Mouse (Mus musculus) R1 (cell line): ENCODE results near the gene Hoxd12.

Experiments used
- DNase-seq: peaks from one replicate; pipeline ENCODE4 v3.0.0-alpha.2; 2018; ENCODE audit warnings: low read depth, low spot score

The Hoxd12 gene

DNA sequence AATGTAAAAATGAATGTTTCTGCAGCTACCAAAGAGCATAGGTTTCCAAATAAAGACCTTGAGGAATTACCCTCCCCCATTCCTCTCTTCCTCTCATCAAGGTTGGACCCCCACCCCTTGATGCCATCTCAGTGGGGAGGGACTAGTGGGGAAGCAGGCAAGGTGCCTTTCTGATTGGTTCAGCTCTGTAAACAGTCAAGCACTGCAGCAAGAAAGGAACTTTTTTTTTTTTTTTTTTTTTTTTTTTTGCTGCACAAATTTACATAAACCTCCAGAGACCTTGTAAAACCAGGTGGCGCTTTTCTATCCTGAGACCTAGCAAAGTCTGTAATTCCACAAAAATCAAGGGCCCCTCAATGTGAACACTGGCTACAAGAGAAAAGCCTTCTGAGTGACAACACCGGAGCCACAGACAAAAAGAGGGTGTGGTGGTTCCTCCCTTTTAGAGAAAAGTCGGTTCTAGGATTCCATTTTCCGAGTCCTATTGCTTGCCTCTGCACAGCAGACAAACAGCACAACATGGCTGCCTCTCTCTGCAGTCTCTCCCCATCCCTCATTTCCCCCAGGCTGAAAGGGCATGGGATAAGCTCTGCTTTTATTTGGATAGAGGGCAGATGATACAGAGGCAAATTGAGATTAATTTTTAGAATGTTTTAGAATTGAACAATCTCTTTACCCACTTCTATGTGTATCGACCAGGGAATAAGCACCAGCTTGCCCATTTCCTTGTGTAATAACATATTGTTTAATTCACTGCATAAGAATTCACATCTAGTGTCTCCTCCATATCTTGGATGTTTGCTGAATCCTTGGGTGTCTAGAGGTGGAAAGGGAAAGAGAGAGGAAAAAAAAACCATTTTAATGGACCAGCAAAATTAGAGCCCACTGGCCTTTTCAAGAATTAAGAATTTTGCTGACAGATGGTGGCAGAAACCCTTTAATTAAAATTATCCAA is 34.9 kb downstream of the Hoxd12 start:
- DNase-seq, result no peak

DNA sequence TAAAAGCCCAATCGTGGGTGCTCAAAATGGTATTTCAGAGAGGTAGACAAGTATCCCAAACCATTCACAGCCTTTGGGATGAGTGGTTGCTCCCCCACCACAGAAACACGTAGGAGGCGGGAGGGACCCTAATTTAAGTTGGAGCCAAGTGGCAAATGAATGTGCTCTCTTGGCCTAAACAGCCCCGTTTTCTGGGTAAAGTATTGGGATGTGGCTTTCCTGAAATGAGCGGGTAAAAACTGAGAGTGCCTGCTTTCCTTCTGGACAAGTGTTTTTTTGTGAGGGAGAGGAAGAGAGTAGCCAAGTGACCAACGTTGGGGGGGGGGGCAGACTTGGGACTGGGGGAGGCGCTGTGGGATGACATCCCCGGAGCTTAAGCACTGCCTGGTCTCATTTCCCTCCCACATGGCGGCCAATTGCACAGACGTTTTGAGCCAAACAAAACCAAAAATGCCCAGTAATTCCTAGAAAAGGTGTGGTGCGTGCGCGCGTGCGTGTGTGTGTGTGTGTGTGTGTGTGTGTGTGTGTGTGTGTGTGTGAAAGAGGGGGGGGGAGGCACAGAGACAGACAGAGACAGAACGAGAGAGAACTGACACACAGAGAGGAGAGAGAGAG is 36.2 kb downstream of the Hoxd12 start:
- DNase-seq, result no peak

DNA sequence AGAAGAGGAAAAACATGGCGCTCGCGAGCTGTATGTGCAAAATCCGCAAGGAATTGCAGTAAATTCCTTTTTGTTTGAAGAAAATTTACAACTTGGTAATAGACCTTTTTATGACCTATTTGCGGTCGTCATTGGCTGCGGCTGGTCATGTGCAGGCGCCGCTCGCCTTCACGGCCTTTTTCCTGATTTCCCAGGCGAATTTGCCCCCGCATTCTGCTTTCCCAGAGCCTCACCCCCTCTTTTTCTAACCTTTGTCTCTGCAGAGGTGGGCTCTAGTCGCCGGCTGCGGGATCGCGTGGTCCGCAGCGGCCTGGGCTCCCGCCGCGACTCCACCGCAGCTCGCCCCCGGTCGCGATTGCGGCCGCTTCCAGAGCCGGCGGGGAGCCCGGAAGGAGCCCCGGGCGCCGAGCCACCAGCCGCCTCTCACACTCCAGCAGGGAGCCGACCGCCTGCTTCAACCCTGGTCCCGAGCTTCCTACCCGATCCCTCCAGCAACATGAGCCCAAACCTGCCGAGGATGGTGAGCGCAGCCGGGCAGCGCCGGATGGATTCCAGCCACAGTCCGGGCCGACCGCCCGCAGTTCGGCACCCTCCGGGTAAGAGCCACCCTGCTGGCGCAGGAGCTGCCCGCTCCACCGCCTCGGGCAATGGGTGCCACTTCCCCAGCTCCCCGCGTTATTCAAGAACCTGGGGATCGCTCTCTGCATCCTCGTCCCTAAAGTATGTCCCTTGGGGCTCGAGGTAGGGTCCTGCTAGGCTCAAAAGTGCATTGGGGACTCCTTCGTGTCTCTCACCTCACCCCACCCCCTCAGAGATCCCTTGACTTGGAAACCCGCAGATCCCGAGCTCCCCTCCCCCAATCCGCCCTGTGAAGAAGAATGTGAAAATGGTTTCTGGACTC is 37.2 kb downstream of the Hoxd12 start, which contains the start of the genes Hoxd3 and Hoxd4:
Gene Hoxd3, plus strand, starts transcription at position 207 of the 901 bp plus-strand sequence.
Gene Hoxd4, plus strand, starts transcription at position 209 of the 901 bp plus-strand sequence.
- DNase-seq, result no peak

DNA sequence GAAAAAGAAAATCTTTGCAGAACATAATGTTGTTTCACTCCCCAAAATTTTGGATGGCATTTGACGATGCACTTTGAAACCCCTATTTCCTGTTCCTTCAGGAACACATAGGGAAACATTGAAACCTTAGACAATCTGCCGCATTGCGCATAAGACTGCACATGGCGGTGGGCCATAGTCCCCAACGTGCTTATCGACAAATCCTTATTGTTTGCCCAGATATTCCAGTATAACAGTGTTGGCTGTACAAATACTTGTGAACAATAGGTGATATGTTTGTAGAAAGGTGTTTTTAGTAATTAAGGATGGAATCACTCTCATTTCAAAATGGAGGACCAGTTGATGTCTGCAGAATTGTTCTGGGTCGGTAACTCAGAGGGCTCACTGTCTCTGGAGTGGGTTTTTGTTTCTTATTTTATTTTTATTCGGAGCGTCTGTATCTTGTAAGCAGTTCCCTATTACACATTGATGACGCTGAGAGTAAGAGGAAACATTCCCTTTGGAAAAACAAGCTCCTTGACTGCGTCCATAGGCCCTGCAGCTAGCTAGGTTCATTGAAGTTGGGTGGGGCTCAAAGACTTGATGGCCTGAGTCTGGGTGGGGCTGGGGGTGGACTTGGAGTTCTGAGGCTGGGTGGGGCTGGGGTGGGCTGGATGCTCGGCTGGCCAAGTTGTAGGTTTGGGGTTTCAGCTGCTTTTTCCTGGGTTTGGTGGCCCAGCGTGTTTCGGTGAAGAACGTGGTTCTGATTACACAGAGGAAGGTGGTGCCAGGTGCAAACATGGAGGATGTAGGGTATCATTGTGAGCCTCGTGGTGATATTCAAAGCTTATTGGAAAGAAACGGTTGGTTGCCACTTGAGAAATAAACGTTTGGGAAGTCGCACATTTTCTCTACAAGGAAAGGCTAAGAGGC is 38.7 kb downstream of the Hoxd12 start:
- no peak for DNase-seq

DNA sequence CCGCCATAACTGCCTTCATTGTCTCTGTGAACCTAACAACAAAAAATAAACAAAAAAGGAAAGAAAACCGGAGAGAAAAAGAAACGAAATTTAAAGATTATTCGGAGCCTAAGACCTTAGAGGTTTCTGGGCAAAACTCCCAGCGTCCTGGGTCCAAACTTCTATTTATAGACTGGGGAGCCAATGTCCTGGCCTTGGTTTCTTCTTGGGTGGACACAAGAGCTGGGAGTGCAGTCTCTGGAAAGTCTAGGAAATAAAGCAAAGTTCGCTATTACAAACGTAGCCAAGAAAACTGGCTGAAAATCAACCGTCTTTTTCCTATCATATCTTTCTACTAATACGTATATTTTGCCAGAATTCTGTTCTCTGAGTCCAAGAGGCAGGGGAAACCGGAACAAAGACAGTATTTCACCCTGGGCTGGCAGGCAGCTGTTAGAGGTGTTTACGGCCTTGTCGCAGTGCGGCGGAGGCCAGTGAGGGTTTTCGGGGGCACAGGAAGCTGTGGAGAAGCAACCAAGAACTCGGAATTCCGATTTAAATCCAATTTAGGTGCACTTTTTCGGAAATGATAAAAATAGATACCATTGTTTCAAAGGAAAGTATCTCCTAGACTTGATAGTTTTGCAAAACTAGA is 39.5 kb downstream of the Hoxd12 start:
- no peak for DNase-seq

DNA sequence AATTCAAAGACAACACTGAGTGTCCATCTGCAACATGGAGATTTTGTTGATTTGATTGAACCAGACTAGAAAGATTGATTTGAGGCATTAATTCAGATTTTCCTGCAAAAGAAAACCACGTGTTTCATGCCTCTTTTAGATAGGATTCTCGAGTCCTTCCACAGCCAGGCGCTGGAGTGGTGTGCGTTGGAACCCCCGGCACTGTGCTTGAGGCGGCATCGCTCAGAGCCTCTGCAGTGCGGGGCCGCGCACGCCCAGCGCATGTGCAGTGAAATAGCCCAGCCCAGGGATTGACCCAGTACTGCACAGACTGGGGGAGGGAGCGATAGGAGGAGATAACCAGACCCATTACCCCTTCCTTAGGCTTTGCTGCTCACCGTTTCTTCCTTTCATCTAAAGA is 40.1 kb downstream of the Hoxd12 start:
- DNase-seq, result no peak

DNA sequence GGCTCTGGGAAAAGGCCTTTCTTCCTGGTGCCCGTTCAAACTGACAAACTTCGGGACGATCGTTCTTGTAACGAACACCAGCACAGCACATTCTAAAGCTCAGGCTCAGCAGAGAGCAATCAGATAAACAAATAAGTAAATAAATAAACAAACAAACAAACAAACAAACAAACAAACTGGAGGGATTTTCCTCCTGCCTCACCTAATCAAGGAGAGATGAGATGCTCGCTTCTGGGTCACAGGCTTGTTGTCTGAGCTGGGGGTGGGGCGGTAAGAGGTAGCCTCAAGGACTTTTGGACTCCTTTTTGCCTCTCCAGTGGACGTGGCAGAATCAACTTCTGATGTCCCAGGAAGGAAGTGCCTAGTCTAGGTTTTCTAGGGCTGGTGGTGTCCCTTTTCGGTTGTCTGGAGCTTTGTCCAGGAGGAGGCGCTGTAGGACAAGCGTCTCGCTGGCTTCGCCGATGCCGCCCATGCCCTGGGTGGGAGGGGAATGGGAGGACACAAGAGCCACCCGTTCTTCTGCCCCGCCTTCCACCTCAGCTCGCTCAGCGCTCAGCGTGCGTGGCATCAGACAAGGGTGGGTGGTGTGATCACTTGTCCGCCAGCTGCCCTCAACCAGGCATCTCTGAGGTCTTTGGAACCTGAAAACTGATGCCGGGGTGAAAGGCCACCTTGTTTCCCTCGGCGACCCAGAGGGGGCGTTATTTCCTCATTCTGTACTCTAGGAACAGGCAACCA is 40.9 kb downstream of the Hoxd12 start:
- DNase-seq, result peak; percentile 89

DNA sequence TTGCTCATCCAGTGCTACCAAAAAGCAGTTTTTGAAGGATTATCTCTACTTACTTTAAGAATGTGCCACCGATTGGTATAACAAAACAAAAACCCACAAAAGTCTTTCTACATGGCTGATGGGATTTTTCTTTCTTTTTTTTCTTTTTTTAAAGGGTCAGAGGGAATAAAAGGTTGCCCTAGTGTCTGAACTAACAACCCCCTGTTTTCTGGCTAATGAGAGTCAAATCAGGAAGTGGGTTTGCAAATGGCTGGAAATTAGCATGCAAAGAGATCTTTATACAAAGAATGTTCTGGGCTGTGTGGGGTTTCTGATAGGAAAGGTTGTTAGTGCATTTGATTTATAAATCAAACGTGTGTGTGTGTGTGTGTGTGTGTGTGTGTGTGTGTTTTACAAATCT is 45.6 kb downstream of the Hoxd12 start:
- no peak for DNase-seq

DNA sequence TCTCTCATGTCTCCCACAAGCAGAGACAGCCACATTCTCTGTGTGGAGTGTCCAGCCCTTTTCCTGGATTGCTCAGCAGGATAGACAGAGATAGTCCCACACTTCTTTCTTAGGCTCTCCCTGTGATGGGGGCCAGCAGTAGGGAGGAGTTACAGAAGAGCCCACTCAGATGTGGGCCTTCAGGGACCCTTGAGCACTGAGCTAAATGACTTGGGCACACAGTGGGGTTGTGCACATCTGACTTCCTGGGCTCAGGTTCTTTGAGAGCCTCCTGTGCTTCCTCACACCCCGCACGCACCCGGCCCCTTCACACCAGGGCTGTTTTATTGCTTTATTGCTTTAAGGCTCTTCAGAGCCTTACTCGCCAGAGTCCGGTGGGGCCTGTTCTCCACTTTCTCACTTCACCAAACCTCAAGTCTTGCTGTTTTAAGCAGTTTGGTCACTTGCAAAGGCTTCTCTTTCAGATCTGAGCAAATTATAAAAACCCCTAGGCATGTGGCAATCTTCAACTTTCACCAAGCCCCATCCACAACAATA is 46.2 kb downstream of the Hoxd12 start:
- no peak for DNase-seq

DNA sequence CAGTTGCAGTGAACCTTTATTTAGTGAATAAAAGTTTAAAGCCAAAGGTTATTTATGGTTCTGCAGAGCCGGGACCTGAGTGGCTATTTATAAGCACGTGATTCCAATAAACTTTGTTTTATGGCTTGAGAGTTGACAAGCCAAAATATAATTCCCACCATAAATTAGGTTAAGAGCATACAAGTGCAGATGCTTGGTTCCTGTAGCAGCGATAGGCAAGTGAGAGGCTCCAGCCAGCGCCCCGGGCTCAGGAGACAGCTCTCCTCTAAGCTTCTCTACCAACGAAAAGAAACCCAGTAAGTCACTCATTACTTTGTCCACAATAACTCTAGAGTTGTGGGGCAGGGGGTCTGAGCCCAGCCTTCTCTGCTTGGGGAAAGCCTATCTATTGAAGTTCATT is 47.1 kb downstream of the Hoxd12 start:
- DNase-seq, result no peak

DNA sequence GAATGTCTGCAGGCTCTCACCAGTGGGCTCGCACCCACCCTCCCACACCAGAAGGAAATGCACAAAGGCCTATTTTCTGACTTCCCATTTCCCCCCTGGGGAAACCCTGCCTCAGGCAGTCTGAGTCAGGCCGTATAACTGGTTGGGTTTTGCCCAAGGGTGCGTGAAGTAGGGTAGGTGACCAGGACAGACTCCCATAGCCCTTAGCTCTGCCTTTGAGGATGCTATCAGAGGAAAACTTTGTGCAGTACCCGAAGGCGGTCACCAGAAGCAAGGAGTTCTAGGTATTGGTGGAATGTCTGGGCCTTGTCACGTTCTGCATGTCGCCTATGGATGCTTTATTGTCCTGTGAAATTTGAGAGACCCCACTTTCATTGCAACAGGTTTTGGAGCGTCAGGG is 48.1 kb downstream of the Hoxd12 start:
- no peak for DNase-seq

DNA sequence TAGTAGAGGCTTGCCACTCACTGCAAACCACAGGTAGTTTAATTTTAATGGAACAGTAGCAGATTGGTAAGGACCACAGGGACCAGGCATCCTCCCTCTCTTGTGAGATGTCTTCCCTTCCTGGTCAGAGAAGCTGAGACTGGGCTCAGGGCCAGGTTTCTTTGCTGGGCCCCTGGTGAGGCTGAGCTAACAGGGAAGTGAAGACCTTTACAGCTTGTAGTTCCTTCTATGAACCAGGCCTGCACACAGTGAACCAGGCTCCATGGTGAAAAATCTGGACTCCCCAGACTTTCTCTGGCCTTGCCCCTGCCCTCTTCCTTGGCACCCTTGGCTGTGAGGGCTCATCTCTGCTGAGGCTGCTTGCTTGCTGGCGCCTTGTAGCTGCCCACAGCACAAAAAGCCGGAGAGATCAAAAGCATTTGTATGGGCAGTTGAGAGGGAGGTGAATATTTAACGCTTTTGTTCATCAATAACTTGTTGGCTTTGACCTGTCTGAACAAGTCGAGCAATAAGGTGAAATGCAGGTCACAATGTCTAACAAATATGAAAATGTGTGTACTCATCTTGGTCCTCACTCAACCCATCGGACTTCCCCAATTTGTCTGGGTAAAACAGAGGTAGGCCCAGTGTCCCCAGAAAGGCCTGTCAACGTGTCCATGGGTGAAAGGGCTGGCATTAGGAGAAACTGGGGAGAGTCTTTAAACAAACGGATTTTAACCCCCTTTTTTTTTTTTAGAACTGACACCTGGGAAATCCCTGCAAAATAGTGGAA is 49.6 kb downstream of the Hoxd12 start:
- DNase-seq, result no peak

DNA sequence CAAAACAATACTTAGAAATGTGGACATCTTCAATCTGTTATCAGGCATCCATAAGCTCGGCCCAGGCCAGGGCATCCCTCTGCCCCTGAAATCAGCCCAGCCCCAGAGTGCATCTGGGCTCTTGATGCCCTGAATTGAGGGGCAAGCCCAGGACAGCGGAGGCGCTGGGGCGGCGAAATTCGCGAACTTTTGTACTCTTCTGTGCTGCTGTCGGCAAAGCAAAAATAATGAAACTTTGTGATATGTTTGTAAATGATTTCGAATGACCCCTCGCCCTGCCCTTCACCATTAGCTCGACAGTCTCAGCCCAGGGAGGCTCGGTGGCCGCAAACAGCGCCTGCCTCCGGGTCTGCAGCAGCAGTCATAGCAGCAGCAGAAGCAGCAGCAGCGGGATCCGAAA is 50.4 kb downstream of the Hoxd12 start:
- no peak for DNase-seq

DNA sequence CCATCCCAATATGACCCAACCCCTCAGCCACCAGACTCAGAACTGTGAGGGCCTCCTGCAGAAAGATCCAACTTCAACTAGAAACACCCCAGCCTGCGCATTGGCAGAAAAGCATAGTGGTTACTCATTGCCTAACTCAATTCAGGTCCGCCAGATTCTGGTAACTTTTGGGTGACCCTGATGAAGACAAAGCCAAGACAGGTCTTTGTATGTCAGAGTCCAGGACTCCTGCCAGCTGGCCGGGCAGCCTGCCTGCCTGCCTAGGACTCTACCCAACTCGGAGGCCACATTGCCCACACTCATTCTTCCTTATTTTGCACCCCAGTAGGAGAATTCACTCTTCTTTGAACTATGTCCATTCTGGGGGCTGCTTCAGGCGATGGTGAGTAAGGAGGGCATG is 51.7 kb downstream of the Hoxd12 start, which contains the start of gene Gm28230:
Gene Gm28230, plus strand, starts transcription at position 178 of the 400 bp plus-strand sequence.
- no peak for DNase-seq

DNA sequence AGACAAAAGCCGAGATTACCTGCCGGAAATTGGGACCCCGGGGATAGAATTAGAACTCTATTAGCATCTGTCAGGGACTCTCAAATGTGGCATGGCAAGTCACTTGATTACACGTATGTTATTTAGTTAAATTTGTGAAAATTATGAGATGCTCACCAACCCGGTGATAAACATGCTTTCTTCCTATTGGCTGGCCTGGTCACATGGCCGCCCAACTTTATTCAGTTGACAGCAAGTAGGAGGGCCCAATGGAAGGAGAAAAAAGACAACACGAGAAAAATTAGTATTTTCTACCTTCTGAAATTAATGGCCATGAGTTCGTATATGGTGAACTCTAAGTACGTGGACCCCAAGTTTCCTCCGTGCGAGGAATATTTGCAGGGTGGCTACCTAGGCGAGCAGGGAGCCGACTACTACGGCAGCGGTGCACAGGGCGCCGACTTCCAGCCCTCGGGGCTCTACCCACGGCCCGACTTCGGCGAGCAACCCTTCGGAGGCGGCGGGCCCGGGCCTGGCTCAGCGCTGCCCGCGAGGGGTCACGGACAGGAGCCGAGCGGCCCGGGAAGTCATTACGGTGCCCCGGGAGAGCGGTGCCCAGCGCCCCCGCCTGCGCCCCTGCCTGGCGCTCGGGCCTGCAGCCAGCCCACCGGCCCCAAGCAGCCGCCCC is 52.3 kb downstream of the Hoxd12 start:
- peak; percentile 51 for DNase-seq
